Mouse (Mus musculus) lung, embryonic 15.5 days (tissue): ENCODE data around the gene Abcf3. TPM values are rescaled to one million over a fixed set of nuclear protein-coding genes. Genes with fewer than 3 reads are reported as not detected.
A peak's percentile ranks its signal among the peaks of the same experiment; 100 is the strongest.

Experiments
- ATAC-seq: fragments of 200-750 bp; cut with Nextera tagmentation; 2 replicates; pipeline ENCODE4 v1.8.0; 2017; ENCODE audit warnings: moderate number of reproducible peaks, borderline replicate concordance; ENCODE audit not compliant: low FRiP score, low TSS enrichment; ENCODE audit errors: extremely low read depth
- H3K27ac ChIP-seq: fragments of 300-500 bp; sonication (generic); 2 replicates; pipeline ENCODE4 v1.5.1; 2015; ENCODE audit warnings: moderate library complexity, mild to moderate bottlenecking, inconsistent platforms
- H3K27me3 ChIP-seq: fragments of 300-500 bp; sonication (generic); 2 replicates; pipeline ENCODE4 v1.6.1; 2015; ENCODE audit warnings: inconsistent platforms
- H3K36me3 ChIP-seq: fragments of 300-500 bp; sonication (generic); 2 replicates; pipeline ENCODE4 v1.6.1; 2015; ENCODE audit warnings: inconsistent platforms
- H3K4me1 ChIP-seq: fragments of 300-500 bp; sonication (generic); 2 replicates; pipeline ENCODE4 v1.6.1; 2015; ENCODE audit warnings: inconsistent platforms
- H3K4me2 ChIP-seq: fragments of 300-500 bp; sonication (generic); 2 replicates; pipeline ENCODE4 v1.6.1; 2015; ENCODE audit warnings: inconsistent platforms, mild to moderate bottlenecking, moderate library complexity
- H3K4me3 ChIP-seq: fragments of 300-500 bp; sonication (generic); 2 replicates; pipeline ENCODE4 v1.5.1; 2015; ENCODE audit warnings: mild to moderate bottlenecking, inconsistent platforms
- H3K9ac ChIP-seq: fragments of 300-500 bp; sonication (generic); 2 replicates; pipeline ENCODE4 v1.6.1; 2015; ENCODE audit warnings: inconsistent platforms
- H3K9me3 ChIP-seq: fragments of 300-500 bp; sonication (generic); 2 replicates; pipeline ENCODE4 v1.6.1; 2016; ENCODE audit warnings: inconsistent platforms
- WGBS: fragments of 180-500 bp; shearing (Covaris S2); methylation state at CpG from one replicate; pipeline ENCODE4 v1.1.7; 2015; 5-methylcytosine and 5-hydroxymethylcytosine counted together
- microRNA counts: library from miRNA; unstranded; fragments of <30 nt; microRNA quantifications from one replicate; lab custom pipeline; 2016
- microRNA-seq: library from miRNA; unstranded; fragments of <30 nt; microRNA quantifications from one replicate; pipeline ENCODE4, GENCODE M21; 2016
- polyA plus RNA-seq: library from polyadenylated mRNA; unstranded; fragments of >200 nt; fragmentation: Nextera tagmentation; extraction: Ambion mirVana; gene quantifications from 2 replicates; pipeline ENCODE4 v1.2.1, GENCODE M21; 2015

Gene Abcf3
- polyA plus RNA-seq, 1 experiment from 2014 or later: 57.9 TPM

GRCm38 (mm10) chr16:20595737-20596136, 47.4 kb downstream of the Abcf3 start:
- Histone ChIP-seq H3K9me3 (no peaks in the 10 kb centered on the region), H3K4me2 (no peak overlapping the region), H3K36me3 (no peaks in the 10 kb centered on the region), H3K27ac (no peak overlapping the region), H3K27me3 (peaks cover 38% of the 10 kb centered on the region), H3K4me1 (peaks cover 7% of the 10 kb centered on the region), H3K4me3 (no peak overlapping the region), H3K9ac (no peak overlapping the region)
- no peak for ATAC-seq
- WGBS: 77% methylated on average over 4 of the region's 4 CpGs

- H3K9me3 ChIP-seq: no peaks in the 10 kb centered on the region
- no peaks in the 10 kb centered on the region for H3K4me1 ChIP-seq
- 48% methylated on average over 7 of the region's 7 CpGs for WGBS
- no peak overlapping the region for H3K9ac ChIP-seq
- no peaks in the 10 kb centered on the region for H3K36me3 ChIP-seq
- no peak overlapping the region for H3K27ac ChIP-seq
- no peak for ATAC-seq
- H3K27me3 ChIP-seq: peaks cover 27% of the 10 kb centered on the region
- no peak overlapping the region for H3K4me2 ChIP-seq
- no peak overlapping the region for H3K4me3 ChIP-seq
Observed at GRCm38 (mm10) chr16:20596687-20597441, 48.5 kb downstream of the Abcf3 start.

GRCm38 (mm10) chr16:20600511-20600910, 52.1 kb downstream of the Abcf3 start:
- Histone ChIP-seq H3K4me2 (no peak overlapping the region), H3K27ac (no peak overlapping the region), H3K4me3 (no peak overlapping the region), H3K9me3 (no peaks in the 10 kb centered on the region), H3K36me3 (0 out of 2 replicates have a peak, but pooled peaks cover 10% of the 10 kb centered on the region), H3K9ac (no peak overlapping the region), H3K4me1 (no peaks in the 10 kb centered on the region), H3K27me3 (no peaks in the 10 kb centered on the region)
- no peak for ATAC-seq
- WGBS: 57% methylated on average over 5 of the region's 5 CpGs

GRCm38 (mm10) chr16:20604705-20605104, 56.3 kb downstream of the Abcf3 start:
- 52% methylated on average over 9 of the region's 9 CpGs for WGBS
- ATAC-seq: no peak
- no peaks in the 10 kb centered on the region for H3K9me3 ChIP-seq
- no peak overlapping the region for H3K4me2 ChIP-seq
- peaks cover 3% of the 10 kb centered on the region; the same call in 1 of the 2 replicates for H3K4me1 ChIP-seq
- no peaks in the 10 kb centered on the region for H3K27me3 ChIP-seq
- no peak overlapping the region for H3K27ac ChIP-seq
- H3K4me3 ChIP-seq: no peak overlapping the region
- peaks cover 30% of the 10 kb centered on the region for H3K36me3 ChIP-seq
- H3K9ac ChIP-seq: no peak overlapping the region

- ATAC-seq: no peak; the same call in 1 of the 2 replicates
- under 1% methylated on average over 28 of the region's 28 CpGs for WGBS
Observed at GRCm38 (mm10) chr16:20610501-20611356, 62.4 kb downstream of the Abcf3 start.

More at GRCm38 (mm10) chr16:20610501-20611356, 62.4 kb downstream of the Abcf3 start:
- peaks cover 20% of the 10 kb centered on the region for H3K36me3 ChIP-seq
- peak overlapping the region; percentile 57 for H3K27ac ChIP-seq
- H3K27me3 ChIP-seq: no peaks in the 10 kb centered on the region
- peak overlapping the region; percentile 74 for H3K9ac ChIP-seq
- no peaks in the 10 kb centered on the region for H3K9me3 ChIP-seq
- peak overlapping the region; percentile 83 for H3K4me3 ChIP-seq
- H3K4me1 ChIP-seq: peaks cover 19% of the 10 kb centered on the region; the same call in 1 of the 2 replicates
- H3K4me2 ChIP-seq: peak overlapping the region; percentile 79

MicroRNAs encoded within 50 kb of the gene (microRNA counts, 519-probe panel; counts per million panel counts)
- microRNA mmu-miR-1224 (lab: Ali Mortazavi, UCI): 2,373 counts per million, percentile 40 among the panel's probes with 10 or more counts

Small RNA genes within 50 kb of the gene (microRNA-seq; reads per million reads assigned to microRNA genes)
- 0.93 reads per million for gene Mir1224

Other genes with a start within 250 kb of the Abcf3 start
- 81.4 and 84.5 TPM in 2 replicates for gene Parl, start 246.2 kb upstream of the Abcf3 start, polyA plus RNA-seq
- 0.09 TPM in 1 of 2 replicates, not detected in the other for gene Cyp2ab1, start 223.2 kb upstream of the Abcf3 start, polyA plus RNA-seq
- 54.9 and 67.1 TPM in 2 replicates for gene Abcc5, start 122.2 kb upstream of the Abcf3 start, polyA plus RNA-seq
- 106 TPM in 2 replicates for gene Eif2b5, start 49.8 kb upstream of the Abcf3 start, polyA plus RNA-seq
- 17.4 and 21.7 TPM in 2 replicates for gene Dvl3, start 31.6 kb upstream of the Abcf3 start, polyA plus RNA-seq
- 615 and 636 TPM in 2 replicates for gene Ap2m1, start 13.1 kb upstream of the Abcf3 start, polyA plus RNA-seq
- gene Vwa5b2, start 40.9 kb downstream of the Abcf3 start, polyA plus RNA-seq: 0.39 and 0.94 TPM in 2 replicates
- gene Eef1akmt4, start 63.0 kb downstream of the Abcf3 start, polyA plus RNA-seq: 28.4 and 29.0 TPM in 2 replicates
- not detected in 2 replicates for gene Gm49333, start 63.0 kb downstream of the Abcf3 start, polyA plus RNA-seq
- 32.8 and 34.4 TPM in 2 replicates for gene Alg3, start 63.2 kb downstream of the Abcf3 start, polyA plus RNA-seq
- 0.93 and 1.1 TPM in 2 replicates for gene Camk2n2, start 72.7 kb downstream of the Abcf3 start, polyA plus RNA-seq
- gene Ece2, start 81.3 kb downstream of the Abcf3 start, polyA plus RNA-seq: 2.4 and 3.2 TPM in 2 replicates
- gene Psmd2, start 103.1 kb downstream of the Abcf3 start, polyA plus RNA-seq: 331 and 341 TPM in 2 replicates
- 170 and 177 TPM in 2 replicates for gene Eif4g1, start 119.7 kb downstream of the Abcf3 start, polyA plus RNA-seq
- 4.9 and 6.3 TPM in 2 replicates for gene Fam131a, start 144.7 kb downstream of the Abcf3 start, polyA plus RNA-seq
- 86.6 and 101 TPM in 2 replicates for gene Polr2h, start 169.1 kb downstream of the Abcf3 start, polyA plus RNA-seq
- 7.2 and 8.6 TPM in 2 replicates for gene Clcn2, start 169.2 kb downstream of the Abcf3 start, polyA plus RNA-seq
- 3.8 and 4.1 TPM in 2 replicates for gene Chrd, start 184.6 kb downstream of the Abcf3 start, polyA plus RNA-seq
- 0.51 and 0.68 TPM in 2 replicates for gene Thpo, start 185.9 kb downstream of the Abcf3 start, polyA plus RNA-seq